Mouse (Mus musculus): ENCODE data around the gene Gm10073. TPM values are rescaled to one million over a fixed set of nuclear protein-coding genes. Genes with fewer than 3 reads are reported as not detected.
"Not testable (repeated sequence)": the region's sequence is repeated elsewhere in the genome, so short reads cannot be mapped to it uniquely, and the experiment has no call there.

Gm10073 gene
- polyA plus RNA-seq, 1 experiment = 99.0 TPM

DNA sequence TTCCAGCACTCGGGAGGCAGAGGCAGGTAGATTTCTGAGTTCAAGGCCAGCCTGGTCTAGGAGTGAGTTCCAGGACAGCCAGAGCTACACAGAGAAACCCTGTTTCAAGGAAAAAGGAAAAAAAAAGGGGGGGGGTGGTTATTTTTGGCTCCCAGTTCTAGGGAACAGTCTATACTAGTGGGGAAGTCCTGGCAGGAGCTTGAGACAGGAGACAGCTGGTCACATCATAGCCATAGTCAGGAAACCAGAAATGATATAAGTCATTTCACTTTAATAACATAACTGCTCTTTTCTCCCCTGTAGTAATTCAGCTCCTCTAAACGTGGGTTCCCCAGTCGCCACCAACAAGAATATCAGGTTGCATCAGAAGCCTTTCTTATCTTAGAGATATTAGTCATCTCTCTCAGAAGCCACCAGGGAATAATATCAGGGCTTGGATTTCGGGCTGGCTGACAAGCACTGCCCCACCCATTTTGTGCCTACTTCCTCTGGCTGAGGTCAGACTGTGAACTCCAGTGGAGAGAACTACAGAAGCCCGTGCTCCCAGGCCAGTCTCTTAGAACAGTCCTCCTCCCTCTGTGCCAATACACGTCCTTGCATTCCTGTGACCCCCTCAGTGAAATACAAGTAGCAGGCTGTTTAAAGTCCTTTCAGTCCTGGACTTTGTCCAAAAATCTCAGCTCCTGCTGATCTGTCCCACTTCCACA is 3.7 kb upstream of the Gm10073 start:
- no peaks in the 10 kb centered on the region for H3K36me3 ChIP-seq (ENCODE audit: control insufficient read depth, insufficient read depth)
- H3ac ChIP-seq (ENCODE audit: control insufficient read depth, insufficient read length) = no peak overlapping the region
- TF ChIP-seq MAX (IDR thresholded peaks at IDR 0.05; ENCODE audit: low read depth) (no peak), MYOD1 (IDR thresholded peaks at IDR 0.05; ENCODE audit: control insufficient read depth in 1 of 3, insufficient read length in 2 of 3, low read depth in 2 of 3) (peak; percentile 37 to 53 (median 38)), REST (IDR thresholded peaks at IDR 0.05; ENCODE audit: insufficient read depth, insufficient read length) (no peak), POLR2A (IDR thresholded peaks at IDR 0.05; ENCODE audit: insufficient read length, low read depth) (peak; percentile 22), CEBPB (IDR thresholded peaks at IDR 0.05; ENCODE audit: insufficient read depth, poor library complexity, severe bottlenecking) (peak; percentile 77), MYOG (IDR thresholded peaks at IDR 0.05; ENCODE audit: control insufficient read depth in 1 of 3, insufficient read depth in 1 of 3, insufficient read length in 2 of 3, low read depth in 2 of 3) (peak in 1 of 3 experiments; percentile 36)
- H3K4me3 ChIP-seq = no peak overlapping the region
- H3K79me2 ChIP-seq (ENCODE audit: control insufficient read depth, insufficient read depth) = no peaks in the 10 kb centered on the region
- H3K4me2 ChIP-seq (ENCODE audit: low read depth) = peak overlapping the region; percentile 44
- H3K27me3 ChIP-seq (ENCODE audit: control insufficient read depth, insufficient read depth, insufficient read length) = no peaks in the 10 kb centered on the region

DNA sequence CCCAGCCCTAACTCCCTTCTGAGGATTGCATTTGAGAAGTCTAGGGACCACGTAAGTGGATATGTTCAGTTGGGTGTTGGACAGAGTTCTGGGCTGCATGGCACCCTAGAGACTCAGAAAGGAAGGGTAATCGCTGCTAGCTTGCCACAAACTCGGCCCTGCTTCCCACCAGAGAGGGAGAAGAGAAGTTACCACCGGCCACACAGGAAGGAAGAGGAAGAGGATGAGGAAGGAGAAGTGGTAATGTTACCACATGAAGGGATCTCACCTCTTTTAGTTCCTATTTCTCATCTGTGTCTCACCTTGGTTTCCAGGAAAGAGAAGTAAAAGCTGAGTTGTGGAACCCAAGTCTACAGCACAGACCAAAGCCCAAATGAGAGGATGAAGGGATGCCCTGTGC is 1.0 kb upstream of the Gm10073 start:
- H3K79me2 ChIP-seq (ENCODE audit: control insufficient read depth, insufficient read depth) = no peaks in the 10 kb centered on the region
- no peak overlapping the region for H3K4me3 ChIP-seq
- H3K4me2 ChIP-seq (ENCODE audit: low read depth) = no peak overlapping the region
- H3K27me3 ChIP-seq (ENCODE audit: control insufficient read depth, insufficient read depth, insufficient read length) = no peaks in the 10 kb centered on the region
- TF ChIP-seq TCF12 (IDR thresholded peaks at IDR 0.05; ENCODE audit: insufficient read depth, poor library complexity, severe bottlenecking) (no peak), REST (IDR thresholded peaks at IDR 0.05; ENCODE audit: insufficient read depth, insufficient read length) (no peak), CEBPB (IDR thresholded peaks at IDR 0.05; ENCODE audit: insufficient read depth, poor library complexity, severe bottlenecking) (no peak), MYOG (IDR thresholded peaks at IDR 0.05; ENCODE audit: control insufficient read depth in 1 of 3, insufficient read depth in 1 of 3, insufficient read length in 2 of 3, low read depth in 2 of 3) (no peak), POLR2A (IDR thresholded peaks at IDR 0.05; ENCODE audit: insufficient read length, low read depth) (no peak), USF1 (IDR thresholded peaks at IDR 0.05; ENCODE audit: low read depth) (no peak), E2F4 (IDR thresholded peaks at IDR 0.05; ENCODE audit: insufficient read depth) (no peak), POLR2AphosphoS2 (IDR thresholded peaks at IDR 0.05; ENCODE audit: insufficient read length, low read depth) (no peak), MAX (IDR thresholded peaks at IDR 0.05; ENCODE audit: low read depth) (no peak), SRF (IDR thresholded peaks at IDR 0.05; ENCODE audit: control insufficient read depth, insufficient read length, low read depth) (no peak), TCF3 (IDR thresholded peaks at IDR 0.05; ENCODE audit: insufficient read length, low read depth) (no peak), MYOD1 (IDR thresholded peaks at IDR 0.05; ENCODE audit: control insufficient read depth in 1 of 3, insufficient read length in 2 of 3, low read depth in 2 of 3) (no peak)
- no peaks in the 10 kb centered on the region for H3K36me3 ChIP-seq (ENCODE audit: control insufficient read depth, insufficient read depth)
- H3ac ChIP-seq (ENCODE audit: control insufficient read depth, insufficient read length) = no peak overlapping the region

GRCm38 (mm10) chr8:106572175-106572574 is 1.1 kb downstream of the Gm10073 start:
- not testable (repeated sequence) for H3K4me3 ChIP-seq; H3ac ChIP-seq (ENCODE audit: control insufficient read depth, insufficient read length); H3K27me3 ChIP-seq (ENCODE audit: control insufficient read depth, insufficient read depth, insufficient read length); H3K4me2 ChIP-seq (ENCODE audit: low read depth); H3K36me3 ChIP-seq (ENCODE audit: control insufficient read depth, insufficient read depth); H3K79me2 ChIP-seq (ENCODE audit: control insufficient read depth, insufficient read depth)

DNA sequence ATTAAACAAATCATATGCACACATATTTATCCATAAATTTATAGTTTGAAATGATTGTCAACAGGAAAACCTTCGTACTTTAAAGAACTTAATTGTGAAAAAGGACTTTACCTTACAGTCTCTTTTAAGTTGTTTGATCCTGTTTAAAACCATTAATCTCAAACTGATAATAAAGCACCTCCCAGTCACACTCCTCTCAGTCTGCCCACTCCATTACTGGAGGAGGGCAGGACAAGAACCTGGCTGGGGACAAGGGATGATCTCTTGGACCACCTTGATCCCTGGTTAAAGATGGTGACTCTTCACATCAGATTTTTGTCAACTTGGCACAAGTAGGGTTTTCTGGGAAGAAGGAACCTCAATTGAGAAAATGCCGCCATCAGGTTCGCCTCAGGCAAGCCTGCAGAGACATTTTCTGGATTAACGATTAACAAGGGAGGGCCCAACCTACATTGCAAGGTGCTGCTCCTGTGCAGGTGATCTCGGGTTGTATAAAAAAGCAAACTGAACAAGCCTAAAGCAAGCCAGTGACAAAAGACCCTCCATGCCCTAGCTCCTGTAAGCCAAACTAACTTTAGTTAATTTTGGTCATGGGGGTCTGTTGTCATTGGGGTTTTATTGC is 1.6 kb downstream of the Gm10073 start:
- Histone ChIP-seq H3K4me3 (no peak overlapping the region), H3K36me3 (ENCODE audit: control insufficient read depth, insufficient read depth) (no peaks in the 10 kb centered on the region), H3K27me3 (ENCODE audit: control insufficient read depth, insufficient read depth, insufficient read length) (no peaks in the 10 kb centered on the region), H3ac (ENCODE audit: control insufficient read depth, insufficient read length) (no peak overlapping the region), H3K4me2 (ENCODE audit: low read depth) (no peak overlapping the region), H3K79me2 (ENCODE audit: control insufficient read depth, insufficient read depth) (no peaks in the 10 kb centered on the region)
- TF ChIP-seq POLR2A (IDR thresholded peaks at IDR 0.05; ENCODE audit: insufficient read length, low read depth) (no peak), CEBPB (IDR thresholded peaks at IDR 0.05; ENCODE audit: insufficient read depth, poor library complexity, severe bottlenecking) (no peak), MYOD1 (IDR thresholded peaks at IDR 0.05; ENCODE audit: control insufficient read depth in 1 of 3, insufficient read length in 2 of 3, low read depth in 2 of 3) (no peak), MYOG (IDR thresholded peaks at IDR 0.05; ENCODE audit: control insufficient read depth in 1 of 3, insufficient read depth in 1 of 3, insufficient read length in 2 of 3, low read depth in 2 of 3) (no peak), TCF3 (IDR thresholded peaks at IDR 0.05; ENCODE audit: insufficient read length, low read depth) (no peak), SRF (IDR thresholded peaks at IDR 0.05; ENCODE audit: control insufficient read depth, insufficient read length, low read depth) (no peak), USF1 (IDR thresholded peaks at IDR 0.05; ENCODE audit: low read depth) (no peak), MAX (IDR thresholded peaks at IDR 0.05; ENCODE audit: low read depth) (no peak), TCF12 (IDR thresholded peaks at IDR 0.05; ENCODE audit: insufficient read depth, poor library complexity, severe bottlenecking) (no peak), POLR2AphosphoS2 (IDR thresholded peaks at IDR 0.05; ENCODE audit: insufficient read length, low read depth) (no peak), REST (IDR thresholded peaks at IDR 0.05; ENCODE audit: insufficient read depth, insufficient read length) (no peak), E2F4 (IDR thresholded peaks at IDR 0.05; ENCODE audit: insufficient read depth) (no peak)

- H3K4me3 ChIP-seq = no peak overlapping the region
- no peaks in the 10 kb centered on the region for H3K79me2 ChIP-seq (ENCODE audit: control insufficient read depth, insufficient read depth)
- no peak overlapping the region for H3ac ChIP-seq (ENCODE audit: control insufficient read depth, insufficient read length)
- no peaks in the 10 kb centered on the region for H3K27me3 ChIP-seq (ENCODE audit: control insufficient read depth, insufficient read depth, insufficient read length)
- TF ChIP-seq REST (IDR thresholded peaks at IDR 0.05; ENCODE audit: insufficient read depth, insufficient read length) = no peak
- no peak for TF ChIP-seq MYOD1 (IDR thresholded peaks at IDR 0.05; ENCODE audit: control insufficient read depth in 1 of 3, insufficient read length in 2 of 3, low read depth in 2 of 3)
- TF ChIP-seq POLR2AphosphoS2 (IDR thresholded peaks at IDR 0.05; ENCODE audit: insufficient read length, low read depth) = no peak
- no peak for TF ChIP-seq POLR2A (IDR thresholded peaks at IDR 0.05; ENCODE audit: insufficient read length, low read depth)
- no peak for TF ChIP-seq CEBPB (IDR thresholded peaks at IDR 0.05; ENCODE audit: insufficient read depth, poor library complexity, severe bottlenecking)
- no peak for TF ChIP-seq USF1 (IDR thresholded peaks at IDR 0.05; ENCODE audit: low read depth)
- TF ChIP-seq SRF (IDR thresholded peaks at IDR 0.05; ENCODE audit: control insufficient read depth, insufficient read length, low read depth) = no peak
- H3K4me2 ChIP-seq (ENCODE audit: low read depth) = no peak overlapping the region
- H3K36me3 ChIP-seq (ENCODE audit: control insufficient read depth, insufficient read depth) = no peaks in the 10 kb centered on the region
These were observed 2.9 kb downstream of the Gm10073 start for GRCm38 (mm10) chr8:106570386-106570785.

All from myocyte (in vitro differentiated cells).